15 mouse cellular contexts compared by ENCODE assay signal in the genomic region with DNA sequence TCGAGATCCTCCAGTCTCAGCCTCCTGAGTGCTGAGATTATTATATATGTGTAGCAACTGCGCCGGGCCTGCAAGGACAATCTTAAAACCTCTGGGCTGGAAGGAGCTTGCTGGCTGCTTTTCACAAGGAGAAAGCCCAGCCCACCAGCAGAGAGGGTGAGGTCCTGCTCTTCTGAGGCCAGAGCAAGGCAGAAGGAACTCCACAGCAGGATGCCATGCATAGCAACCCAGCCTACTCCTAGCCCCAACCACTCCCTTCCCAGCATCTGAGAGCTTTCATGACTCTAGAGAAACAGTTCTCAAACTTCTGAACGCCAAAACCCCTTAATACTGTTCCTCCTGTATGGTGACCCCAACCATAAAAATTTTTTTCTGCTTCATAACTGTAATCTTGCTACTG.
"Had no signal": no experiment of that assay in that cellular context is flagged by ENCODE, and none has a peak within 500 bp of the region (broad histone marks: within the 10 kb centered on the region; RNA-seq: fewer than 3 reads in every experiment).

No protein-coding gene starts in this region.

- H3K27me3 ChIP-seq: neural tube, embryonic 12.5 days; neural tube, embryonic 13.5 days; neural tube, embryonic 15.5 days; stomach, embryonic 15.5 days had no signal

- H3K4me1 ChIP-seq: neural tube, embryonic 12.5 days; neural tube, embryonic 13.5 days; stomach, embryonic 15.5 days had no signal

- H3K36me3 ChIP-seq: neural tube, embryonic 12.5 days; neural tube, embryonic 13.5 days; neural tube, embryonic 15.5 days; stomach, embryonic 15.5 days had no signal

- H3K9me3 ChIP-seq: neural tube, embryonic 13.5 days; neural tube, embryonic 15.5 days; stomach, embryonic 15.5 days had no signal

- DNase-seq: retina, postnatal 1 day; right cerebral cortex, adult 18-20 months; right cerebral cortex, postnatal 14 days; right cerebral cortex, postnatal 25 days; right cerebral cortex, postnatal 4 days; spleen, adult 18-20 months; thymus, adult 18-20 months; thymus, postnatal 25 days; thymus, postnatal 36 days; thymus, postnatal 4 days had no signal

- H3K27ac ChIP-seq: neural tube, embryonic 12.5 days; neural tube, embryonic 13.5 days; neural tube, embryonic 15.5 days; stomach, embryonic 15.5 days; stomach, postnatal 0 days had no signal

- H3K4me3 ChIP-seq: neural tube, embryonic 12.5 days; neural tube, embryonic 13.5 days; neural tube, embryonic 15.5 days; stomach, embryonic 15.5 days had no signal
